Mouse (Mus musculus): ENCODE measurements around the gene Olfr1133. TPM values are rescaled to one million over a fixed set of nuclear protein-coding genes. Genes with fewer than 3 reads are reported as not detected.
"Not testable (repeated sequence)": the region's sequence is repeated elsewhere in the genome, so short reads cannot be mapped to it uniquely, and the experiment has no call there.

Gene Olfr1133
- total RNA-seq (2021), result not detected
- long read RNA-seq, experiment 1, result 0 reads
- long read RNA-seq, experiment 2, result 0 reads

DNA sequence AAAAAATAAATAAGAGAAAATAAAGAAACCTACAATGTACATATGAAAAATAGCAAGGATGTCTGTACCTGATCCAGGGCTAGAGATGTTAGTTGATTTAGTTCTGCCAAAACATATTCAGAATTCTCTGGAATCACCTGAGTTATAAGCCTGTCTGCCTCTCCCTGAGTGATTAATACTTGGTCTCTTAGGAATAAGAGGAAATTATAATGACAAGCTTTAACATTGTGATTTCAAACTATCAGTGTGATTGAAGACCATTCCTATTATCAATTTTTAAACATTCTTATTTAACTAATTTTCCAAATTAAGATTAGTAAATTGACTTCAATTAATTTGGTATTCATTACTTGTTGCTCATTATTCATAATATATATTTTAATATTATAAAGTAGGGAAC, at the start of gene Olfr1133:
Gene Olfr1133 (minus strand): TSS at position 101 of the 400 bp plus-strand sequence.
- no peak for DNase-seq (ENCODE audit: low spot score in 2 of 2)

DNA sequence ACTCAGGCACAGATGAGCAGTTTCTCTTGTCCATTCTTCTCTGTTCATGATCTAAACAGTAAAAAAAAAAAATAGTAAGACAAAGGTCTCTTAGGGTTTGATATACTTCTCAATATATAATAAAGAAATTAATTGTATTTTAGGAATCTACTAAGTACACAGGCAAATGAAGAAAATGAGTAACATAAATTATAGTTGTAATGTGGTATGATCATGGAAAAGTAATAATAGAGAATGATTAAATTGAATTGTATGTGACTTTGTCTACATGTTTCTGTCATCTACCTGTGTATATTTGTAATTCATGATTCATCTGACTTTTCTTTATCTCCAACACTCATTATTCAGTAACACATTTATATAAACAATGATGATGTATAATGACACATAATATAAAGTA, 46.7 kb upstream of the Olfr1133 start, which contains the start of gene Olfr1136:
Gene Olfr1136 (minus strand): TSS at position 101 of the 400 bp plus-strand sequence.
- no peak for DNase-seq (ENCODE audit: low spot score in 2 of 2)

DNA sequence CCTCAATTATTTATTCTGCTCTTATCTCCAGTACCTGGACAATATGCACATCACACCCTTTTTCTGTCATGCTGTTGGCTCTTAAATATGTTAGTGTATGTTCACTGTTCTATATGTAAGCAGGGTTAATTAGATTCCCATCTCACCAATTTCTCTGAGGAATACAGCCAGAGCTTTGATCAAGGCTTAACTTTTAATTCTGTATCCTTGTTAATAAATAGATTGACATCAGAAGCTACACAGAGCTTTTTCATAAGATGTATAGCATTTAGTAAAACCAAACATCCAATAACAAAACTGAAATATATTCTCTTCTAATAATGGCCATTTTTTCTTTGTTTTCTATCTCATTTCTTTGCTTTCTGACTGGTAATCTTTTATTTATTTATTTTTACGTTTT, 26.4 kb upstream of the Olfr1133 start, which contains the start of gene Olfr1135:
Gene Olfr1135 (minus strand): TSS at position 101 of the 400 bp plus-strand sequence.
- DNase-seq (ENCODE audit: low spot score in 2 of 2), result no peak

DNA sequence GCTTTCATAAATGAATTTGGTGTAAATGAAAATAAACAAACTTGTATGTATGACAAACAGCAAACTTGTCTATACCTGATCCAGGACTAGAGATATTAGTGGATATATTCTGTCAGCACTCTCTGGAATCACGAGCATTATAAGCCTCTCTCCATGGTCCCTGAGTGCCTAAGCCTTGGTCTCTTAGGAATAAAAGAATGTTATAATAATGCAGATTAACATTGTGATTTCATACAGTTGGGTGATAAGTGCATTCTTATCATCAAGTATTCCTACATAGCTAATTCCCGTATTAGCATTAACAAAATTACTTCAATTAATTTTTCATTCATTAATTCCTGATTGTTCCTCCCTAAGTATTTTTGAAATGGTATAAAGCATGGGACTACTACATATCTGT, 11.2 kb upstream of the Olfr1133 start, which contains the start of gene Olfr1134:
Gene Olfr1134 (minus strand): TSS at position 101 of the 400 bp plus-strand sequence.
- no peak for DNase-seq (ENCODE audit: low spot score in 2 of 2)

DNA sequence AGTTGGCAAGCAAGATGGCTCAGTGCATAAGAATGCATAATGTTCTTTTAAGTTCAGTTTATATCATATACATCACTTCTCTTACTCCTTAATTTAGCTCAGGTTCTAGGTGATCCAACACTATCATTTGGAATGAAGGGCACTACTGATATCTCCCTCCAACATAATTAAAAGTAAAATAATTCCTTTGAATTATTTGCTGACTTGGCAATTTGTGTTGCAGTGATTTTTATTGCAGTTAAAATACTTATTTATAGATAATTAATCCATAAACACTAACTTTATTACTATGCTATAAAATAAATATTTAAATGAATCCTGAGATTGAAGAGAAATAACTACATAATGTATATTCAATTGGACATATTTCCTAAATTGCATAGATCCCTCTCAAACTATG, 4.7 kb downstream of the Olfr1133 start:
- no peak for DNase-seq (ENCODE audit: low spot score in 2 of 2)

DNA sequence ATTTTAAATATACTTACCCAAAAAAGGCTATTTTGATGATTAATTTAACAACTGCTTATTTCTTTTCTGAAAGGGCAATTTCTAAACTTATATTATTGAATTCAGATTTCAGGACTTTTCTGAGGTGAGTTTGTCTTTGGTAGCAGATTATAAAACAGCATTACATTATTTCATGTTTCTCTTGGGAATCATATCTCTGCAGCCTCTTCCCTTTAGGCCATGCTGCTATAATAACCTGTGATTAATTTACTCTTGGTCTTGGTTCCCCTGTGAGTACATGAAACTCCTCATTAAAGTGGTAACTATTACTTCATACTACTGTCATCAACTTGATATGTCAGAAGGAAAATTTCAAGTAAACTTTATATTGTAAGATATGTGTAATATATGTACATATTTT, 9.7 kb downstream of the Olfr1133 start, which contains the start of gene Olfr1132:
Gene Olfr1132 (minus strand): TSS at position 101 of the 400 bp plus-strand sequence.
- no peak for DNase-seq (ENCODE audit: low spot score in 2 of 2)

DNA sequence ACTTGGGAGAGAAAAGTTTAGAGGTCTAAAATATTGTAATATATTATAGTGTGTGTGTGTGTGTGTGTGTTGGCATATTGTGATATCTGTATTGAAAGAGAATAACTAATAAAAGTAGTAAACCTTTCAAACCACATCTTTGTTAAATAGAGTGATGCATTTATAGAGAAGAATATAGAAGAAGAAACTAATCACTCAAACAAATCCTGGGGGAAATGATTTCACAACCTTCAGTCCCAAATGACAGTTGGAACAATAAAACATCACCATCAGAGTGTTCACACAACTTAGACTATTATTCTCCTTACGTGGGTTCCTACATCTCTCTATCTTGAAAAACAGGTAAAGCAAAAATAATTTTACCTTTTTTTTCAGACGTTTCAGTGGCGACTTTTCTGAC, 20.4 kb downstream of the Olfr1133 start, which contains the start of gene Olfr1131:
Gene Olfr1131 (plus strand): TSS at position 301 of the 400 bp plus-strand sequence.
- no peak for DNase-seq (ENCODE audit: low spot score in 2 of 2)

DNA sequence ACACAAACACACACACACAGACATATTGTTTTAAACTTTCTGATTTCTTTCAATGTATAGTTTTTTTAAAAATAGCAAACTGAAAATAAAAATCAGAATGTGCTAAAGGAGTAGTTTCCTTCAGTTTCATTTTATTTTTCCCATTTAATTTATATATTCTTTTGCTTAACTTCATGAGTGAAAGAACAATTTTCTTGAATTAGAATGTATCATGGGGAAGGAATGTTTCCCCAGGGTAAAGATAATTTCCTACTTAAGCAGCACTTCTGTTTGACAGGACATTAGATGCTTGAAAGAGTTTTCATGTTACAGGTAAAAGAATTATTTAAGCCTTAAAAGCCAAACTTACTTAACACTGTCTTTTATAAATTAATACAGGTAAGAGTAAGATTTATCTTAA, 41.3 kb downstream of the Olfr1133 start, which contains the start of gene Olfr1130:
Gene Olfr1130 (plus strand): TSS at position 301 of the 400 bp plus-strand sequence.
- DNase-seq (ENCODE audit: low spot score in 2 of 2), result not testable (repeated sequence)

Other genes starting within 250 kb of the Olfr1133 start
- gene Olfr1123, start 230.7 kb downstream of the Olfr1133 start, total RNA-seq (2021), result not detected
- gene Olfr1124, start 217.1 kb downstream of the Olfr1133 start, total RNA-seq (2021), result not detected
- not detected for gene Olfr1126, start 193.4 kb downstream of the Olfr1133 start, total RNA-seq (2021)
- gene Pramel7, start 150.3 kb downstream of the Olfr1133 start, total RNA-seq (2021), result not detected
- gene Pramel6, start 140.8 kb downstream of the Olfr1133 start, total RNA-seq (2021), result not detected
- gene Olfr153, start 115.6 kb downstream of the Olfr1133 start, total RNA-seq (2021), result not detected
- gene Olfr1128, start 101.8 kb downstream of the Olfr1133 start, total RNA-seq (2021), result not detected
- gene Olfr1129, start 73.5 kb downstream of the Olfr1133 start, total RNA-seq (2021), result not detected
- not detected for gene Olfr1130, start 41.2 kb downstream of the Olfr1133 start, total RNA-seq (2021)
- gene Olfr1131, start 20.3 kb downstream of the Olfr1133 start, total RNA-seq (2021), result not detected
- not detected for gene Olfr1132, start 9.8 kb downstream of the Olfr1133 start, total RNA-seq (2021)
- gene Olfr1134, start 11.1 kb upstream of the Olfr1133 start, total RNA-seq (2021), result not detected
- gene Olfr1135, start 26.3 kb upstream of the Olfr1133 start, total RNA-seq (2021), result not detected
- not detected for gene Olfr1136, start 46.6 kb upstream of the Olfr1133 start, total RNA-seq (2021)
- not detected for gene Olfr1137, start 65.8 kb upstream of the Olfr1133 start, total RNA-seq (2021)
- not detected for gene Olfr1138, start 92.6 kb upstream of the Olfr1133 start, total RNA-seq (2021)
- gene Olfr1140, start 96.4 kb upstream of the Olfr1133 start, total RNA-seq (2021), result not detected
- gene Olfr1141, start 106.6 kb upstream of the Olfr1133 start, total RNA-seq (2021), result not detected
- not detected for gene Olfr152, start 132.1 kb upstream of the Olfr1133 start, total RNA-seq (2021)
- gene Olfr1143, start 153.2 kb upstream of the Olfr1133 start, total RNA-seq (2021), result not detected
- gene Olfr1145, start 162.4 kb upstream of the Olfr1133 start, total RNA-seq (2021), result not detected
- not detected for gene Olfr1148, start 183.2 kb upstream of the Olfr1133 start, total RNA-seq (2021)
- gene Olfr1150-ps1, start 196.6 kb upstream of the Olfr1133 start, total RNA-seq (2021), result not detected
- gene Olfr1151, start 208.5 kb upstream of the Olfr1133 start, total RNA-seq (2021), result not detected
- gene Olfr1152, start 219.1 kb upstream of the Olfr1133 start, total RNA-seq (2021), result not detected
- not detected for gene Olfr1153, start 247.6 kb upstream of the Olfr1133 start, total RNA-seq (2021)